Mouse (Mus musculus) kidney, adult 18-20 months (tissue): Measurements from ENCODE around the gene 1700003F12Rik.

Experiments
- DNase-seq: peaks from one replicate; pipeline ENCODE4 v3.0.0; 2021

Gene 1700003F12Rik

DNA sequence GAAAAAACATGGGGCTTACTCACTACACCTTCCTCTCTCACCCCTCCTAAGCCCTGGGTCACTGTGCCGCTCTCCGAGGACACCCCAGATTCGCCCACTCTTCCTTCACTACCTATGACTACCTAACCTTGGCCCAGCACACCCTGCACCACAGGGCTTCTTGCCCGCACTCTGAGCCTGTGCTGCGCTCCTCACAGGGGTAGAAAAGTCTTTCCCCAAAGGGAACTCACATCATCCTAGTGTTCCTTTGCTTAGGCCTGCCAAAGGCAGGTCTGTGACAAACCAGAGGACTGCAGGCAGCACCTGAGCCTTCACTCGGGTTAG is 30.8 kb downstream of the 1700003F12Rik start:
- no peak for DNase-seq

DNA sequence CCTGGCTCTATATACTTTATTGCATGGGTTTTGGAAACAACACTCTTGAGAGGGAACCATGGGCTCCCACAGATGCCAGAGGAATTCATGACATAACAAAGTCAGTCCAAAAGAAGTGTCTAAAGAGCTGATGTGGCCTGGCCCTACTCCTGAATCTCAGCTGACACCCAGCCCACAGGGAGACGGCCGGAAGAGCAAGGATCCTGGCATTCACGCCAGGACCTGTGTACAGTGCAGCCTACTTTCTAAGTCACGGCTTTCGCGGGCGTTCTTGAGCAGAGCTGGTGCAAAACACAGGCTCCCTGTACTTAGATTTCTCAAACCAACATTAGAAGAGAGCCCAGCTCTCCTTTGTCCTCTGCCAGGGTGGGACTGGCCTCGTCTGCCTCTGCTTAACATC is 33.7 kb downstream of the 1700003F12Rik start:
- no peak for DNase-seq

DNA sequence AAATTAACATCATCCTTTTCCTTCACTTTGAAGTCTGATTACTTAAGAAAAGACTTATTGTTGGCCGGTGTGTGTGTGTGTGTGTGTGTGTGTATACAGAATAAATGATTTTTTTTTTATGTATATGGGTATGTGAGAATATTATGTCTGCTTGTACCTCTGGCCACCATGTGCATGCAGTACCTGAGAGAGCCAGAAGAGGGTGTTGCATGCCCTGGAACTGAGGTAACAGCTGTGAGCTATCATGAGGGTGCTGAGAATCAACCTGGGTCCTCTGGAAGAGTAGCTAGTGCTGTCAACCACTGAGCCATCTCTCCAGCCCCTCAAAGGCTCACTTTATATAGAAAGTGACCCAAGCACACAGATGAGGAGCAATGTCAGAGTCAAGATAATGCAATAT is 34.5 kb downstream of the 1700003F12Rik start:
- DNase-seq, result no peak

DNA sequence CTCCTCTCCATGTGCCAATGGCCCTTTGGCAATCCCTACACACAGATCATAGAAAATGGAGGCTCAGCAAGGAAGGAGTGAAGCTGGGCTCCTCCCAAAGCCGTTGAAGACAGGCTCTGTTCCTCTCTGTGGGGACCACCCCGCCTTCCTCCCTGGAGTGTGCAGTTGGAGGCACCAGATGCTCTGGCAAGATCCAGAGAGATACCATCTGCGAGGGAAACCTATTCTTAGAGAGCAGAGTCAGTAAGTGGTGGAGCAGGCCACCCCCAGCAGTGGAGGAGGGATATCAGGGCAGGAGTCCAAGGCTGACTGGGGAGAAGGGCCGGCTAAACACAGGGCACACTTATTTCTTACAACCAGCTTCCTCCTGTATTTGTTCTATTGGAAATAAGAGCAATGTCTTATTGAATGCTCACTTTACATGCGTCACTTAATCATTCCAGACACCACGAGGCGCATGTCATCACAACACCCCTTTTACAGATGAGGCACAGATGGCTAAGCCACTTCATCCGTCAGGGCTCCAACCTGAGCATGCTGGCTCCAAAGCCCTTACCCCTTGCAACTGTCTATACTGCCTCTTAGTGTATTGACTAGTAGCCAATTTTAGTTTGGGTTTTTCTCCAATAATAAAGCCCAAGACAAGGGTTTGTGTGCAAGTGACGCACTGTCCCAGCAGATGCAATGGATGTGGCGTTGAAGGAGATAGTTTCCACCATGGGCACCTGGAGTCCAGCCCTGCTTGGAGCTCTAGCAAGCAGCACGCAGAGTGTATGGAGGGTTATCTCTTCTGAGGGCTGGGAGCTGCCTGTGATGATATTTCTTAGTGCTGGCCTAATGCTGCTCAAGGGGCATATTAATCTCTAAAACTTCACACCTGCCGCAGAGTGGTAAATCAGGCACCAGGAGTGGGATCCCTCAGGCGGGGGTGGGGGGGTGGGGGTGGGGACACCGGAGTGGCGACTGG is 37.3 kb downstream of the 1700003F12Rik start:
- no peak for DNase-seq

DNA sequence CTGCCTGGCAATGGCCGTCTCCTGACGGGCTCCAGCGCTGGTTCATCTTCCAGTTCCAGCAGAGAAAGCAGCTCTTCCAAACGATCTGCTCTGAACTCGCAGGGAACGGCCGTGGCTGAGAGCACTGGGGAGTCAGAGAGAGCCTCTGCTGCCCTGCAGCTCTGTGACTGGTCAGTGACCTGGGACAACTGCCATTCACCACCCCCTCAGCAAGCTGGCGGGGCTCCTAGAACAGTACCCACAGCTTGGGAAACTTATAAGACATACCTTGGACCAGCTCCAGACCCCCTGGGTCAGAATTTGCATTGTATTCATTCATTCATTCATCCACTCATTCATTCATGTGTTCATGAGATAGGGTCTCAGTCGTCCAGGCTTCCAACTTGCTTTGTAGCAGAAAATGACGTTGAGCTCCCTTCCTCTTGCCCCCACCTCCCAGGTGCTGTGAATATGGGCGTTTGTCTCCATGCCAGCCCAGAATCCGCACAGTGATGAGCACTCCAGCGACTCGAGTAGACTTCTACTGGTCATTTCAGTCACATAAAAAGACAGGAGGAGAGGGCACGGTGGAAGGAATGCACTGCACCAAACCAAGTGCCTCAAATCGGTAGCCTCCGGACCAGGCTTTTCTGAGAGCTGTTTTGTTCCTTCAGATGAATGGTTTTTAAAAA is 38.2 kb downstream of the 1700003F12Rik start:
- no peak for DNase-seq

DNA sequence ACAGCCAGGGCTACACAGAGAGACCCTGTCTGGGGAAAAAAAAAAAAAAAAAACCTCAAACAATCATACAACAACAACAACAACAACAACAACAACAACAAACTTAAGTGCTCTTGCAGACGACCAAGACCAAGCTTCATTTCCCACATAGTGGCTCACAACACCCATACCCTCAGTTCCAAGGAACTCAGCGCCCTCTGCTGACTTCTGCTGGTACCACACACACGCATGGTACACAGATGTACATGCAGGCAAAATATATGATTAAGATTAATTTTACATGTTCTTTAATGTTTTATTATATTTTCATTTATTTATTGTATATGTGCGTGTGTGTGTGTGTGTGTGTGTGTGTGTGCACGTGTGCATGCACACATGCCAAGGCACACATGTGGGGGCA is 39.5 kb downstream of the 1700003F12Rik start:
- DNase-seq, result no peak

DNA sequence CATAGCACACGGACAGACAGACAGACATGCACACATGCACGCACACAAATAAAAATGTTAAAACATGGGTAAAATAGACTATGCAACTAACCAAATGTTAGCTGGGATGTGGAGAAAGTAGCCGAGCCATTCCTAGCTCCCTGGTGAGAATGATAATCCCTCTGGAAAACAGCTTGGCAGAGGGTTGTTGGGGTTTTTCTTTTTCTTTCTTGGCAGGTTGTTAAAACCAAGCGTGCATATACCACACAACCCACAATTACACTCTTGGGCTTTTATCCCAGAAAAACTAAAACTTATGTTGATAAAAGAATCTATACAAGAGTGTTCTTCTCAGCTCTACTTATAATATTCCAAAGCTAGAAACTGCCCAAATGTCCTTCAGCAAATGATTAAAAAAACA is 42.2 kb downstream of the 1700003F12Rik start:
- no peak for DNase-seq

DNA sequence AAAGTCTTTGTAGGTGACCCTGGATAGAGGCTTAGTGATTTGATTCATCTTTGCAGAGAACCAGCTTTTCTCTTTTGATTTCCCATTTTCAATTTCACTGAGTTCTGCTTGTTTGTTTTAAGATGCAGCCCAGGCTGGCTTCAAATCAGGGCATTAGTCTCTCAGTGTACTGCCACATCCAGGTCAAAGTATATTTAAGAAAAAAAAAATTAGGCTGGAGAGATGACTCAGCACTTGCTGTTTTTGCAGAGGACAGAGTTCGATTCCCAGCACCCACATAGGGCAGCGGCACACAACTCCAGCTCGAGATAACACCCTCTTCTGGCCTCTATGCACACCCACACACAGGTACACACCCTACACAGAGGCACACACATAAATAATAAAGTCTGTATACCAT is 44.4 kb downstream of the 1700003F12Rik start:
- DNase-seq, result no peak

DNA sequence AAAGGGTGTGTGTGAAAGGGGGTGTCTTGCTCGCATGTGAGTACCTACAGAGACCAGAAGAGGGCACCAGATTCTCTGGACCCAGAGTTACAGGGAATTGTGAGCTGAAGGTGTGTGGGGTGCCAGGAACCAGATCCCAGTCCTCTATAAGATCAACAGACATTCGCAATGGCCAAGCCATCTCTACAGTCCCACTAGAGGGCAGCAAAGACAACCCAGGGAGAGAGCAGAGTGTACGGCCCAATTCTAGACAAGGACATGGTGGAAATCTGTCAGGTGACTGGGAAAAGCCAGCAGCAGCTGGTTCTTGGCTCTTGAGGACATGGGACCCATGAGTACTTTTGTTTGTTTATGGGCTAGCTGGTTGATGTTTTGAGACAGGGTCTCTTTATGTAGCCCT is 46.1 kb downstream of the 1700003F12Rik start:
- DNase-seq, result peak; percentile 43

DNA sequence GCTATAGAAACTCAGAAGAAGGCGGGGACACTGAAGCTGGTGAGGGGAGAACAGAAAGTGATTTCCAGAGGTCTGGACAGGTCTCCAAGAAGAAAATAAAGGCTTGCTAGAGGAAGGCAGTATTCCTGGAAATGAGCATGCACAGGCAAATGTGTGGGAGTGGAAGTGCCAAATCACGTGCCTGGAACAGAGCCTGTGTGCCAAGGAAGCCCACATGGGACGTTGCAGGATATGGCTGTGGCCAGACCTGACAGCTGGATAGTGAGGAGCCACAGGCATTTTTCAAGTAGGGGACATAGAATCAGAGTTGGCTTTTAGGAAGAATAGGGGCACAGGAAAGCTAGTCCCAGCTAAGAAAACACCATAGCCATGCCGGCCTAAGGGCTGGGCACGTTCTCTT is 48.9 kb downstream of the 1700003F12Rik start:
- no peak for DNase-seq

DNA sequence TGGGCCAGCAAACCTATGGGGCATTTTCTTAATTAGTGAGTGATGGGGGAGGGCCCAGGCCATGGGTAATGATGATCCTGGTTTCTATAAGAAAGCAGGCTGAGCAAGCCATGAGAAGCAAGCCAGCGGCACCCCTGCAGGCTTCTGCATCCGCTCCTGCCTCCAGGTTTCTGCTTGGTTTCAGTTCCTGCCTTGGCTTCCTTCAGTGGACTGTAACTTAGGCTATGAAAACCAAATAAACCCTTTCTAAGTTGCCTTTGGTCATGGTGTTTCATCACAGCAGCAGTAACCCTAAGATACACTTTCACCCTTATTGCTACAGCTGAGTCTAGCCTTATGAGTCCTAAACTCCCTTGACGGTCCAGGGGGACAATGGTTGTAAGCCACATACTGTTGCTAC is 50.5 kb downstream of the 1700003F12Rik start:
- DNase-seq, result no peak
